Comparison of ENCODE assay signal across 15 mouse cellular contexts in genomic region chr9:61851331-61851730, GRCm38 (mm10).
DNase-seq lines count a peak whose midpoint lies in the region.
"Had no signal": no experiment of that assay in that cellular context is flagged by ENCODE, and none has a peak within 500 bp of the region (broad histone marks: within the 10 kb centered on the region; RNA-seq: fewer than 3 reads in every experiment).

No protein-coding gene starts in this region.

- DNase-seq in brain, adult 2 months (ENCODE audit: low read depth, low spot score), result peak; percentile 71
- DNase-seq in cerebellum, adult 18-20 months, result peak; percentile 39 to 41
- peak; percentile 44 for DNase-seq in cerebellum, adult 9-10 months
- peak; percentile 26 to 49 for DNase-seq in cerebellum, postnatal 14 days
- no peak for DNase-seq in B cell, adult 2 months
- no peak for DNase-seq in embryo, embryonic 9.5 days (ENCODE audit: extremely low spot score)
- DNase-seq in adipocyte (ENCODE audit: low spot score), result no peak
- DNase-seq in layer of hippocampus, postnatal 25 days (ENCODE audit: extremely low spot score in 1 of 2, low spot score in 1 of 2), result no peak
- DNase-seq: adrenal gland, postnatal 14 days; gastrocnemius, postnatal 25 days; heart, adult 18-20 months; heart, postnatal 10 days; heart, postnatal 36 days; kidney, adult 11 months; kidney, adult 8-10 months had no signal

Comparison
In these comparisons a context has a peak if more than half of its experiments do, and no peak if none do; other contexts are left out.
1. DNase-seq: peak in brain, adult 2 months (single experiment), cerebellum, adult 18-20 months (2 of 2), cerebellum, adult 9-10 months (single experiment) and cerebellum, postnatal 14 days (2 of 2); none in B cell, adult 2 months (0 of 2), embryo, embryonic 9.5 days (single experiment), adipocyte (single experiment) and layer of hippocampus, postnatal 25 days (0 of 2).